Mouse (Mus musculus): Measurements from ENCODE around the gene Slc8a1.

The Slc8a1 gene

GRCm38 (mm10) chr17:81669062-81669815 lies 68.9 kb downstream of the Slc8a1 start:
- DNase-seq (ENCODE audit: low read depth): no peak

GRCm38 (mm10) chr17:81668466-81668865 lies 69.7 kb downstream of the Slc8a1 start:
- no peak for DNase-seq (ENCODE audit: low read depth)

- no peak for DNase-seq (ENCODE audit: low read depth)
Observed at GRCm38 (mm10) chr17:81667935-81668334, 70.2 kb downstream of the Slc8a1 start.

- DNase-seq (ENCODE audit: low read depth): no peak
Observed at GRCm38 (mm10) chr17:81666551-81666950, 71.6 kb downstream of the Slc8a1 start.

- no peak for DNase-seq (ENCODE audit: low read depth)
Observed at GRCm38 (mm10) chr17:81664916-81665315, 73.3 kb downstream of the Slc8a1 start.

- DNase-seq (ENCODE audit: low read depth): no peak
Observed at GRCm38 (mm10) chr17:81657828-81658227, 80.3 kb downstream of the Slc8a1 start.

GRCm38 (mm10) chr17:81654548-81654947 lies 83.6 kb downstream of the Slc8a1 start:
- no peak for DNase-seq (ENCODE audit: low read depth)

- DNase-seq (ENCODE audit: low read depth): no peak
Observed at GRCm38 (mm10) chr17:81652958-81653357, 85.2 kb downstream of the Slc8a1 start.

- no peak for DNase-seq (ENCODE audit: low read depth)
Observed at GRCm38 (mm10) chr17:81636822-81637221, 101.4 kb downstream of the Slc8a1 start.

- DNase-seq (ENCODE audit: low read depth): no peak
Observed at GRCm38 (mm10) chr17:81630471-81630870, 107.7 kb downstream of the Slc8a1 start.

GRCm38 (mm10) chr17:81621188-81621644 lies 117.0 kb downstream of the Slc8a1 start:
- no peak for DNase-seq (ENCODE audit: low read depth)

- DNase-seq (ENCODE audit: low read depth): no peak
Observed at GRCm38 (mm10) chr17:81618461-81618860, 119.7 kb downstream of the Slc8a1 start.

- DNase-seq (ENCODE audit: low read depth): no peak
Observed at GRCm38 (mm10) chr17:81616326-81616725, 121.9 kb downstream of the Slc8a1 start.

GRCm38 (mm10) chr17:81615391-81615790 lies 122.8 kb downstream of the Slc8a1 start:
- no peak for DNase-seq (ENCODE audit: low read depth)

- DNase-seq (ENCODE audit: low read depth): no peak
Observed at GRCm38 (mm10) chr17:81607515-81607914, 130.7 kb downstream of the Slc8a1 start.

- DNase-seq (ENCODE audit: low read depth): no peak
Observed at GRCm38 (mm10) chr17:81606084-81606483, 132.1 kb downstream of the Slc8a1 start.

GRCm38 (mm10) chr17:81605219-81605660 lies 132.9 kb downstream of the Slc8a1 start:
- no peak for DNase-seq (ENCODE audit: low read depth)

- DNase-seq (ENCODE audit: low read depth): no peak
Observed at GRCm38 (mm10) chr17:81599072-81599471, 139.1 kb downstream of the Slc8a1 start.

GRCm38 (mm10) chr17:81589791-81590190 lies 148.4 kb downstream of the Slc8a1 start:
- DNase-seq (ENCODE audit: low read depth): no peak

GRCm38 (mm10) chr17:81586759-81587158 lies 151.4 kb downstream of the Slc8a1 start:
- no peak for DNase-seq (ENCODE audit: low read depth)

GRCm38 (mm10) chr17:81579728-81580425 lies 158.3 kb downstream of the Slc8a1 start:
- DNase-seq (ENCODE audit: low read depth): no peak

- DNase-seq (ENCODE audit: low read depth): no peak
Observed at GRCm38 (mm10) chr17:81576893-81577292, 161.3 kb downstream of the Slc8a1 start.

- DNase-seq (ENCODE audit: low read depth): no peak
Observed at GRCm38 (mm10) chr17:81565634-81566372, 172.4 kb downstream of the Slc8a1 start.

All from naive thymus-derived CD4-positive, alpha-beta T cell, adult 2 months (primary cell).